Mouse (Mus musculus) ES-CJ7 (cell line): Measurements from ENCODE around the gene Grb7.

Experiments used
- DNase-seq: peaks from one replicate; pipeline ENCODE4 v3.0.0; 2011; ENCODE audit warnings: low read depth, low spot score

The Grb7 gene

GRCm38 (mm10) chr11:98445238-98445637 is 956 bp upstream of the Grb7 start:
- no peak for DNase-seq

GRCm38 (mm10) chr11:98445679-98446078 is 515 bp upstream of the Grb7 start:
- no peak for DNase-seq

- peak; percentile 75 for DNase-seq
Measured at GRCm38 (mm10) chr11:98446562-98447474, 624 bp downstream of the Grb7 start.

GRCm38 (mm10) chr11:98447475-98447834 is 1.3 kb downstream of the Grb7 start:
- DNase-seq, result peak; percentile 59

GRCm38 (mm10) chr11:98448191-98448790 is 2.1 kb downstream of the Grb7 start:
- peak; percentile 59 for DNase-seq

GRCm38 (mm10) chr11:98449419-98449818 is 3.2 kb downstream of the Grb7 start:
- DNase-seq, result no peak

- no peak for DNase-seq
Measured at GRCm38 (mm10) chr11:98449921-98450771, 4.0 kb downstream of the Grb7 start.

- peak; percentile 78 for DNase-seq
Measured at GRCm38 (mm10) chr11:98455484-98455883, 9.3 kb downstream of the Grb7 start.

GRCm38 (mm10) chr11:98456545-98456944 is 10.4 kb downstream of the Grb7 start:
- no peak for DNase-seq

- DNase-seq, result no peak
Measured at GRCm38 (mm10) chr11:98456945-98457344, 10.8 kb downstream of the Grb7 start.

- DNase-seq, result peak; percentile 94
Measured at GRCm38 (mm10) chr11:98457367-98458120, 11.3 kb downstream of the Grb7 start.

GRCm38 (mm10) chr11:98458121-98458990 is 12.2 kb downstream of the Grb7 start:
- no peak for DNase-seq

GRCm38 (mm10) chr11:98459071-98459741 is 13.0 kb downstream of the Grb7 start:
- DNase-seq, result peak; percentile 54

- no peak for DNase-seq
Measured at GRCm38 (mm10) chr11:98459860-98460259, 13.7 kb downstream of the Grb7 start.

- DNase-seq, result no peak
Measured at GRCm38 (mm10) chr11:98461109-98461720, 15.0 kb downstream of the Grb7 start.

- no peak for DNase-seq
Measured at GRCm38 (mm10) chr11:98462255-98462654, 16.1 kb downstream of the Grb7 start.

GRCm38 (mm10) chr11:98463911-98464310 is 17.7 kb downstream of the Grb7 start:
- no peak for DNase-seq

- DNase-seq, result no peak
Measured at GRCm38 (mm10) chr11:98464516-98464915, 18.3 kb downstream of the Grb7 start.
